Mouse (Mus musculus): ENCODE results near the gene Asxl2. TPM values are rescaled to one million over a fixed set of nuclear protein-coding genes. Genes with fewer than 3 reads are reported as not detected.

Gene Asxl2
- polyA plus RNA-seq, 2 experiments = 6.7 to 7.2 TPM

DNA sequence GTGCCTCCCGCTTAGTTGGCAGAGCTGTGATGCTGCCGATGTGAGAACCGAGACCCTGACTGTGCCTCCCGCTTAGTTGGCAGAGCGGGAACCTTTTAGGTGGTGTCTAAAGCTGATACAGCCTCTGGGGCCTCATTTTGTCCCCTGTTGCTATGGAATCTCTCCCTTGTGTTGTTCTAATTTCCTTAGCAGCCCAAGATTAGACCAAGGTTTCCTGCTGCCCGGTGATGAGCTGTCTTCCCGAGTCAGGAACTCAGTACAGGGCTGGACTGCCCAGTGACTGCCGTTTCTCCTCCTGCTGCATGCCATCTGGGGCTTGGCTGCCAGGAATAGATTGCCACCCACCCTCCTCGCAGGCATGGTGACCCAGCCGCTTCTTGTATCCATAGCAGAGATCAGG is 40.7 kb upstream of the Asxl2 start:
- Histone ChIP-seq H3K4me1 (replicated peaks; ENCODE audit: control insufficient read depth in 2 of 2, insufficient read depth in 2 of 2, low read length in 1 of 2) (peaks cover 0 to 5% of the 10 kb centered on the region in 2 experiments; a peak in 1 of 4 replicates), H3K4me3 (ENCODE audit: insufficient read depth in 1 of 2, low read depth in 2 of 2, low read length in 2 of 2) (no peak overlapping the region), H3K4me2 (ENCODE audit: low read depth) (no peak overlapping the region), H3K36me3 (replicated peaks; ENCODE audit: control insufficient read depth, insufficient read depth, low read depth) (no peaks in the 10 kb centered on the region), H3K27me3 (ENCODE audit: control insufficient read depth, insufficient read depth, low read length) (no peaks in the 10 kb centered on the region), H3K9ac (replicated peaks) (no peak overlapping the region), H3K27ac (no peak overlapping the region), H3K9me3 (ENCODE audit: control insufficient read depth, low read length) (no peaks in the 10 kb centered on the region)
- DNase-seq (ENCODE audit: low read depth in 3 of 3, low spot score in 3 of 3) (no peak), ATAC-seq (ENCODE audit: insufficient read depth) (no peak)
- 49% methylated on average over 10 of the region's 10 CpGs for WGBS (ENCODE audit: insufficient replicate concordance)
- TF ChIP-seq CTCF (IDR thresholded peaks at IDR 0.05; ENCODE audit: low read depth) = no peak
- TF ChIP-seq EP300 (IDR thresholded peaks at IDR 0.05; ENCODE audit: low read depth) = no peak

DNA sequence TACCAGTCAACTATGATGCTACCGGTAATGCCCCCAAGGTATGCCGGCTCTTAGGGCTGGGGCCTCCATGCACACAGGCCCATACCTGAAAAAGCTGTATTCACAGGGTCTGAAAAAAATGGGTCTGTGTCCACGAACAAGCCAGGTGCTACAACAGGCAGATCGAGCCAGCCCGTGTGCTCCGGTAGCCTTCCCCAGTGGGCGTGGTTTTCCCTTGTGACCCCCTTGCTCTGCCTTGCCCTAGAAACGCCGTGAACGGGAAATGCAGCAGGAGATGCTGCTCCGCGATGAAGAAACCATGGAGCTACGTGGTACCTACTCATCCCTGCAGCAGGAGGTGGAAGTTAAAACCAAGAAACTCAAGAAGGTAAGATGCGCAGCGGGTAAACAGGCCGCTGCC is 38.8 kb upstream of the Asxl2 start:
- no peak overlapping the region for H3K27ac ChIP-seq
- peaks cover 0 to 5% of the 10 kb centered on the region in 2 experiments; a peak in 1 of 4 replicates for H3K4me1 ChIP-seq (replicated peaks; ENCODE audit: control insufficient read depth in 2 of 2, insufficient read depth in 2 of 2, low read length in 1 of 2)
- ATAC-seq (ENCODE audit: insufficient read depth) (no peak), DNase-seq (ENCODE audit: low read depth in 3 of 3, low spot score in 3 of 3) (no peak)
- no peak for TF ChIP-seq CTCF (IDR thresholded peaks at IDR 0.05; ENCODE audit: low read depth)
- TF ChIP-seq EP300 (IDR thresholded peaks at IDR 0.05; ENCODE audit: low read depth) = no peak
- H3K4me3 ChIP-seq (ENCODE audit: insufficient read depth in 1 of 2, low read depth in 2 of 2, low read length in 2 of 2) = no peak overlapping the region
- no peaks in the 10 kb centered on the region for H3K9me3 ChIP-seq (ENCODE audit: control insufficient read depth, low read length)
- H3K27me3 ChIP-seq (ENCODE audit: control insufficient read depth, insufficient read depth, low read length) = no peaks in the 10 kb centered on the region
- no peaks in the 10 kb centered on the region for H3K36me3 ChIP-seq (replicated peaks; ENCODE audit: control insufficient read depth, insufficient read depth, low read depth)
- no peak overlapping the region for H3K9ac ChIP-seq (replicated peaks)
- H3K4me2 ChIP-seq (ENCODE audit: low read depth) = no peak overlapping the region
- WGBS (ENCODE audit: insufficient replicate concordance) = 78% methylated on average over 16 of the region's 16 CpGs

DNA sequence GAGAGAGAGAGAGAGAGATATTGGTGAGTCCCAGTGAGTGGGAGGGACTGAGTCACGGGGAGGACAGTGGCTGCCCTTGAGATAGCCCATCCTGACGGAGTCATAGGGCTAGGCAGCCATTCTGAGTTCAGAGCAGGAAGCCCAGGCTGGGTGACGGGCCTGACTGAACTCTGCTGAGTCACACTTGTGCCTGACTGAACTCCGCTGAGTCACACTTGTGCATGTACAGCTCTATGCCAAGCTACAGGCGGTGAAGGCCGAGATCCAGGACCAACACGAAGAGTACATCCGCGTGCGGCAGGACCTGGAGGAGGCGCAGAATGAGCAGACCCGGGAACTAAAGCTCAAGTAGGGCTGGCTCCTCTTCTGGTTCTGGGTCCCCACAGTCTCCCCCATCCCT is 37.3 kb upstream of the Asxl2 start:
- Histone ChIP-seq H3K4me1 (replicated peaks; ENCODE audit: control insufficient read depth in 2 of 2, insufficient read depth in 2 of 2, low read length in 1 of 2) (peaks cover 0 to 5% of the 10 kb centered on the region in 2 experiments; a peak in 1 of 4 replicates), H3K4me3 (ENCODE audit: insufficient read depth in 1 of 2, low read depth in 2 of 2, low read length in 2 of 2) (no peak overlapping the region), H3K9me3 (ENCODE audit: control insufficient read depth, low read length) (no peaks in the 10 kb centered on the region), H3K9ac (replicated peaks) (no peak overlapping the region), H3K27me3 (ENCODE audit: control insufficient read depth, insufficient read depth, low read length) (no peaks in the 10 kb centered on the region), H3K36me3 (replicated peaks; ENCODE audit: control insufficient read depth, insufficient read depth, low read depth) (no peaks in the 10 kb centered on the region), H3K4me2 (ENCODE audit: low read depth) (no peak overlapping the region), H3K27ac (no peak overlapping the region)
- ATAC-seq (ENCODE audit: insufficient read depth) (peak; percentile 79), DNase-seq (ENCODE audit: low read depth in 3 of 3, low spot score in 3 of 3) (peak; percentile 17 to 37 (median 26))
- no peak for TF ChIP-seq CTCF (IDR thresholded peaks at IDR 0.05; ENCODE audit: low read depth)
- TF ChIP-seq EP300 (IDR thresholded peaks at IDR 0.05; ENCODE audit: low read depth) = no peak
- WGBS (ENCODE audit: insufficient replicate concordance) = 60% methylated on average over 12 of the region's 12 CpGs

DNA sequence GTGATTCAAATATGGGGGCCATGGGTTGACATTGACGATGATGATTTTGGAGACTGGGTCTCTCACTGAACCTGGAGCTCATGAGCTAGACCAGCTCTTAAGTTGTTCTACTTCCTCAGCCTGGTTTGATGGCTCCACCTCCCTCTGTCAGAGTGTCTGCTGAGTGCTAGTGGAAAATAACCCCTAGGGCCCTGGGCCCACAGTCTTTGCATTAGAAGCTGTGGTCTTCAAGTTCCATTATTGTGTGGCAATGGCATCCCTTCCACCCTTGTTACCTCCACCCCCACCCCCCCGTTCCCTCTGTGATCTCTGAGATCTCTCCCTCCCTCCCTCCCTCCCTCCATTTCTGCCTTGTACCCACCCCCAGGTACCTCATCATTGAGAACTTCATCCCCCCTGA is 36.6 kb upstream of the Asxl2 start:
- no peaks in the 10 kb centered on the region for H3K27me3 ChIP-seq (ENCODE audit: control insufficient read depth, insufficient read depth, low read length)
- H3K27ac ChIP-seq = no peak overlapping the region
- peaks cover 0 to 5% of the 10 kb centered on the region in 2 experiments; a peak in 1 of 4 replicates for H3K4me1 ChIP-seq (replicated peaks; ENCODE audit: control insufficient read depth in 2 of 2, insufficient read depth in 2 of 2, low read length in 1 of 2)
- no peak overlapping the region for H3K4me2 ChIP-seq (ENCODE audit: low read depth)
- H3K36me3 ChIP-seq (replicated peaks; ENCODE audit: control insufficient read depth, insufficient read depth, low read depth) = no peaks in the 10 kb centered on the region
- no peak overlapping the region for H3K4me3 ChIP-seq (ENCODE audit: insufficient read depth in 1 of 2, low read depth in 2 of 2, low read length in 2 of 2)
- H3K9me3 ChIP-seq (ENCODE audit: control insufficient read depth, low read length) = no peaks in the 10 kb centered on the region
- TF ChIP-seq EP300 (IDR thresholded peaks at IDR 0.05; ENCODE audit: low read depth) (no peak), CTCF (IDR thresholded peaks at IDR 0.05; ENCODE audit: low read depth) (no peak)
- H3K9ac ChIP-seq (replicated peaks) = no peak overlapping the region
- no peak for DNase-seq (ENCODE audit: low read depth in 3 of 3, low spot score in 3 of 3)
- no peak for ATAC-seq (ENCODE audit: insufficient read depth)
- WGBS (ENCODE audit: insufficient replicate concordance) = 56% methylated on average over 2 of the region's 2 CpGs

DNA sequence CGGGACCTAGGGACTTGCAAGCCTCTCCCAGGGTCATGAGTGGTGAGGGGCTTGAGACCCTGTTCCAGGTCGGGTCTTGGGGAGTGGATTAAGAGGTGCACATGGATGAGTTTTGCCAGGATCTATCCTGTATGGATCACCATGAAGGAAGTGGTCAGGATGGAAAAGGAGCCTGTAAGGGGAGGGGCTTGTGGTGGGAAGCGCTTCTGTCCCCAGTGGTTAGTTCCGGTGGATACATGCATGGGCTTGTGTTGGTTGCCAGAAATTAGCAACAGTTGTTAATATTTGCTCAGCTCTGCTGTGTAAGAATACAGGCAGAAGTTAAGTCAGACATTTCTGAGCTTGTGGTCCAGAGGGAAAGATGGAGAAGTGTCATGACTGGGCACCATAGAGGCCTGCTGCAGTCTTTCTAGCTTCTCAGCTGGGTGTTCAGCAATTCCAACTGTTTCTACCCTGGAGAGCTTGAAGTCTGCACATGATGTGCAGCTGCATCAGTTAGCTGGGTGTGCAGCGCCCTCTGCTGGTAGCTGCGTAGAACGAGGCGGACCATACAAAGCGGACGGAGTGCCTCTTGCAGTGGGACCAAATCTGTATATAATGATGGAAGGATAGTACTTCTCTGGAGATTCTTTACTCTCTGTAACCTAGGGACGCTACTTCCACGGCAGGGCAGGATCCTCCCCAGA is 35.9 kb upstream of the Asxl2 start:
- H3K27ac ChIP-seq = no peak overlapping the region
- 24% methylated on average over 12 of the region's 12 CpGs for WGBS (ENCODE audit: insufficient replicate concordance)
- ATAC-seq (ENCODE audit: insufficient read depth) = peak; percentile 49; the same call in 1 of the 2 replicates

More for the DNA sequence above, 35.9 kb upstream of the Asxl2 start:
- TF ChIP-seq EP300 (IDR thresholded peaks at IDR 0.05; ENCODE audit: low read depth) (no peak), CTCF (IDR thresholded peaks at IDR 0.05; ENCODE audit: low read depth) (peak; percentile 98)
- Histone ChIP-seq H3K27me3 (ENCODE audit: control insufficient read depth, insufficient read depth, low read length) (no peaks in the 10 kb centered on the region), H3K9ac (replicated peaks) (no peak overlapping the region), H3K9me3 (ENCODE audit: control insufficient read depth, low read length) (no peaks in the 10 kb centered on the region), H3K36me3 (replicated peaks; ENCODE audit: control insufficient read depth, insufficient read depth, low read depth) (no peaks in the 10 kb centered on the region), H3K4me2 (ENCODE audit: low read depth) (no peak overlapping the region), H3K4me3 (ENCODE audit: insufficient read depth in 1 of 2, low read depth in 2 of 2, low read length in 2 of 2) (no peak overlapping the region), H3K4me1 (replicated peaks; ENCODE audit: control insufficient read depth in 2 of 2, insufficient read depth in 2 of 2, low read length in 1 of 2) (peaks cover 0 to 5% of the 10 kb centered on the region in 2 experiments; a peak in 1 of 4 replicates)
- DNase-seq (ENCODE audit: low read depth in 3 of 3, low spot score in 3 of 3) = peak; percentile 34 to 49 (median 37)
